Mouse (Mus musculus) stomach, postnatal 0 days (tissue): ENCODE measurements around the gene Slc35b1. TPM values are rescaled to one million over a fixed set of nuclear protein-coding genes. Genes with fewer than 3 reads are reported as not detected.
"Not testable (repeated sequence)": the region's sequence is repeated elsewhere in the genome, so short reads cannot be mapped to it uniquely, and the experiment has no call there.

Experiments
- ATAC-seq: fragments of 200-750 bp; cut with Nextera tagmentation; 2 replicates; pipeline ENCODE4 v1.8.0; 2017; ENCODE audit not compliant: low FRiP score, low TSS enrichment
- DNase-seq: peaks from one replicate; pipeline ENCODE4 v3.0.0-alpha.2; 2016; ENCODE audit warnings: low spot score
- H3K27ac ChIP-seq: fragments of 300-500 bp; sonication (generic); replicated peaks from 2 replicates; pipeline ENCODE4 v1.5.1; 2014; ENCODE audit warnings: mild to moderate bottlenecking, control low read depth
- H3K27me3 ChIP-seq: fragments of 300-500 bp; sonication (generic); 2 replicates; pipeline ENCODE4 v1.6.1; 2014; ENCODE audit warnings: low read length; ENCODE audit not compliant: control insufficient read depth, insufficient read depth
- H3K36me3 ChIP-seq: fragments of 300-500 bp; sonication (generic); 2 replicates; pipeline ENCODE4 v1.6.1; 2014; ENCODE audit warnings: low read length, mixed read lengths; ENCODE audit not compliant: control insufficient read depth, insufficient read depth
- H3K4me1 ChIP-seq: fragments of 300-500 bp; sonication (generic); replicated peaks from 2 replicates; pipeline ENCODE4 v1.6.1; 2014; ENCODE audit warnings: antibody characterized with exemption; ENCODE audit not compliant: control insufficient read depth, insufficient read depth
- H3K4me2 ChIP-seq: fragments of 300-500 bp; sonication (generic); replicated peaks from 2 replicates; pipeline ENCODE4 v1.6.1; 2014; ENCODE audit warnings: low read depth, mild to moderate bottlenecking, control low read depth, moderate library complexity
- H3K4me3 ChIP-seq: fragments of 300-500 bp; sonication (generic); 2 replicates; pipeline ENCODE4 v1.5.1; 2014; ENCODE audit warnings: low read depth, low read length, control low read depth
- H3K9ac ChIP-seq: fragments of 300-500 bp; sonication (generic); 2 replicates; pipeline ENCODE4 v1.6.1; 2014; ENCODE audit warnings: mild to moderate bottlenecking, low read length, control low read depth, mixed read lengths
- H3K9me3 ChIP-seq: fragments of 300-500 bp; sonication (generic); 2 replicates; pipeline ENCODE4 v1.6.1; 2016; ENCODE audit warnings: low read length; ENCODE audit not compliant: control insufficient read depth
- CTCF ChIP-seq: IDR thresholded peaks from 2 replicates; pipeline ENCODE4 v1.5.1; 2016; ENCODE audit warnings: antibody characterized with exemption, low read depth, mild to moderate bottlenecking, moderate library complexity
- EP300 ChIP-seq: optimal IDR thresholded peaks from 2 replicates; pipeline ENCODE3; 2016; ENCODE audit warnings: antibody characterized with exemption
- WGBS: fragments of 180-500 bp; shearing (Covaris S2); extraction: QIAGEN DNeasy Blood & Tissue Kit; methylation state at CpG from one replicate; pipeline ENCODE4 v1.1.7; 2014; 5-methylcytosine and 5-hydroxymethylcytosine counted together
- polyA plus RNA-seq: library from polyadenylated mRNA; unstranded; fragments of >200 nt; fragmentation: Nextera tagmentation; extraction: Ambion mirVana; gene quantifications from 2 replicates; pipeline ENCODE4 v1.2.1, GENCODE M21; 2015

Slc35b1 gene
- polyA plus RNA-seq, 1 experiment from 2014 or later, result 110 TPM

DNA sequence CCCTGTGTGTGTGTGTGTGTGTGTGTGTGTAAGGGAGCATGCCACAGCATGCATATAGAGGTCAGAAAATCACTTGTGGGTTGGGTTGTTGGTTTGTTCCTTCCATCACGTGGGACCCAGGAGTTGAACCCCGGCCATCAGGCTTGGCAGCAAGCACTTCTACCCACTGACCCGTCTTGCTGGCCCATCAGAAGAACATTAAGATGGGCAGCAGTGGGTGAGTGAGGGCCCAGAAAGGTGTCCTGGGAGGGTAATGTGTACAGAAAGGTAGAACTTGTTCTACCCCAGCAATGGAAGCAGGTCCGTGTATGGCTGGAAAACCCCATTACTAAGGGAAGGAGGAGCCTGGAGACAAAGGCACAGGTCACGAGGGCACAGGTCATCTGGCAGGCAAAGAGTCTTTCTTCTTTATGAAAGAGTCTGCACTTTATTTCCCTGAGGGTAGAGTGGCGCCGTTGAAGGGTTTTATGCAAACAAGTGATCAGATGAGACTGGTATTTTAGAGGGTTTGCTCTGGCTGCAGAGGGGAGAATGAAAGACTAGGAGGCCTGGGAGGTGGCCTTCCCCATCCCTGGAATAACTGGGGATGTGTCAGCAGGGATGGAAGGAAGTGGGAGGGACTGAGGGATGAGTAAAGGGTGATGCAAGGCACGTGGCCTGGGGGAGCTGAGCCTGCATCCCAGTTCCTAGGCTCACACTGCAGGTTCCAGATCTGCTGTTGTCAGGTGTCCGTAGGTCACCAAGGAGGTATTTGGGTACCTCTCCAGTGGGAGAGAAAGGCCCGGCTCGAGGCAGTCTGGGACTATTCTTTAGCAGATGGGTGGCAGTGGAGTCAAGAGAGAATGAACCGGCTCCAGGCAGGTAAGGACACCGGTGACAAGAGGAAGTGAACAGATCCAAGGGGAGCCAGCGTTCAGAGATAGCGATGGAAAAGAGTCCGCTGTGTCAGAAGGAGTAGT lies 19.2 kb downstream of the Slc35b1 start:
- ATAC-seq, result peak; percentile 51
- WGBS, result 68% methylated on average over 16 of the region's 16 CpGs
- DNase-seq, result no peak

DNA sequence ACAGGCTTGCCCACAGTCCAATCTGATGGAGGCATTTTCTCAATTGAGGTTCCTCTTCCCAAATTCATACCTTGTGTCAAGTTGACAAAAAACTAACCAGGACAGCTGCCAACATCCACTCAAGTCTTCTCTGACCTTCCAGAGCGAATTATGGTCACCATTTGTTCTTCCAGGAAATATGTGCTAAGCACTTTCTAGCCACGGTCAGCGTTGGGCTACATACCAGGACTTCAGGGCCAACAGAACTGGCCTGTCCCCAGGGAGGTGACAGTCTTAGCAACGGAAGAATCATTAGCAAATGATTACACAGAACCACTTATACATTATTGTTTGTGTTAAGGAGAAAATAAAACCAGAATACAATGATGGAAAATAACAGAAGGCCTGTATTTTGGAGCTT lies 21.3 kb downstream of the Slc35b1 start:
- Histone ChIP-seq H3K36me3 (no peaks in the 10 kb centered on the region), H3K4me3 (no peak overlapping the region), H3K4me1 (no peaks in the 10 kb centered on the region), H3K9me3 (no peaks in the 10 kb centered on the region), H3K27me3 (no peaks in the 10 kb centered on the region), H3K9ac (no peak overlapping the region), H3K4me2 (no peak overlapping the region), H3K27ac (no peak overlapping the region)
- DNase-seq (no peak), ATAC-seq (no peak)
- WGBS, result 64% methylated on average over 4 of the region's 4 CpGs
- TF ChIP-seq CTCF (no peak), EP300 (no peak)

More for the DNA sequence above, 19.2 kb downstream of the Slc35b1 start:
- Histone ChIP-seq H3K9ac (no peak overlapping the region), H3K27me3 (no peaks in the 10 kb centered on the region), H3K4me3 (no peak overlapping the region), H3K9me3 (no peaks in the 10 kb centered on the region), H3K36me3 (no peaks in the 10 kb centered on the region), H3K4me1 (no peaks in the 10 kb centered on the region), H3K4me2 (no peak overlapping the region), H3K27ac (peak overlapping the region; percentile 53)
- no peak for TF ChIP-seq EP300
- TF ChIP-seq CTCF, result no peak

DNA sequence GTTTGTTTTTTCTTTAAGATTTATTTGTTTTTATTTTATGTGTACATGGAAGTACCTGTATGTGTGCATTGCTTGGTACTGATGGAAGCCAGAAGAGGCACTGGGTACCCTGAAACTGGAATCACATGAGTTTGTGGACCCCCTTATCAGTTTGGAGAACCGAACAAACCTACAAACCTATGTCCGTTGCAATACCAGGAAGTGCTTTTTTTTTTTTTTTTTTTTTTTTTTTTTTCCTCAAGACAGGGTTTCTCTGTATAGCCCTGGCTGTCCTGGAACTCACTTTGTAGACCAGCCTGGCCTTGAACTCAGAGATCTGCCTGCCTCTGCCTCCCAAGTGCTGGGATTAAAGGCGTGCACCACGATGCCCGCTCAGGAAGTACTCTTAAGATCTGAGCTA lies 21.9 kb downstream of the Slc35b1 start:
- not testable (repeated sequence) for H3K36me3 ChIP-seq, H3K9ac ChIP-seq, H3K4me1 ChIP-seq, H3K4me2 ChIP-seq, ATAC-seq, H3K9me3 ChIP-seq, H3K27ac ChIP-seq, H3K4me3 ChIP-seq, H3K27me3 ChIP-seq, DNase-seq
- WGBS, result 87% methylated on average over 5 of the region's 5 CpGs

DNA sequence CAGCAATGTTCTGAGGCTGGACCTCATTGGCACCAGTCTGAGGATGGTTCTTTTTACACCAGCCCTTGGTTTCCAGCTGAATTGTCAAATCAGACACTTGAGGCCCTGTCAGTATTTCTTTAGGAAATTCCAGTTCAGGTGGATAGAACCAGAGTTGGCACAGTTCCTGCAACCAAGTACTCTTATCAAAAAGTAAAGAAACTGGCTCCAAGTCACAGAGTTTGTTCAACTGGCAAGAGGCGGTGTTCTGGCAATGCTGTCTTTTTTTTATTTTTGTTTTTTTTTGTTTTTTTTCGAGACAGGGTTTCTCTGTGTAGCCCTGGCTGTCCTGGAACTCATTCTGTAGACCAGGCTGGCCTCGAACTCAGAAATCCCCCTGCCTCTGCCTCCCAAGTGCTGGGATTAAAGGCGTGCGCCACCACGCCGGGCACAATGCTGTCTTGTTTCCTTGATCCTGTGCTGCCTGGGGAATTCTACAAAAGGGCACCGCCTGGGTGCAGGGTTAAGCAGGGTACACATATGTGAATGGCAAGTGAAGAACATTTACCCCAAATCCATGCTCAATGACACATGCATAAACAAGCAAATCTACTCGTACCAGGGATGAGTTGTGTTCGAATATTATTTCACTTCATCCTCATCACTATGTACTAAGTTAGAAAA lies 25.1 kb downstream of the Slc35b1 start:
- H3K27ac ChIP-seq, result no peak overlapping the region
- no peaks in the 10 kb centered on the region for H3K4me1 ChIP-seq
- TF ChIP-seq EP300 (no peak), CTCF (no peak)
- DNase-seq, result peak; percentile 52
- no peak overlapping the region for H3K4me2 ChIP-seq
- no peaks in the 10 kb centered on the region for H3K9me3 ChIP-seq
- no peak overlapping the region for H3K9ac ChIP-seq
- no peak for ATAC-seq
- no peaks in the 10 kb centered on the region for H3K27me3 ChIP-seq
- H3K4me3 ChIP-seq, result no peak overlapping the region
- no peaks in the 10 kb centered on the region for H3K36me3 ChIP-seq
- WGBS, result 58% methylated on average over 10 of the region's 10 CpGs

DNA sequence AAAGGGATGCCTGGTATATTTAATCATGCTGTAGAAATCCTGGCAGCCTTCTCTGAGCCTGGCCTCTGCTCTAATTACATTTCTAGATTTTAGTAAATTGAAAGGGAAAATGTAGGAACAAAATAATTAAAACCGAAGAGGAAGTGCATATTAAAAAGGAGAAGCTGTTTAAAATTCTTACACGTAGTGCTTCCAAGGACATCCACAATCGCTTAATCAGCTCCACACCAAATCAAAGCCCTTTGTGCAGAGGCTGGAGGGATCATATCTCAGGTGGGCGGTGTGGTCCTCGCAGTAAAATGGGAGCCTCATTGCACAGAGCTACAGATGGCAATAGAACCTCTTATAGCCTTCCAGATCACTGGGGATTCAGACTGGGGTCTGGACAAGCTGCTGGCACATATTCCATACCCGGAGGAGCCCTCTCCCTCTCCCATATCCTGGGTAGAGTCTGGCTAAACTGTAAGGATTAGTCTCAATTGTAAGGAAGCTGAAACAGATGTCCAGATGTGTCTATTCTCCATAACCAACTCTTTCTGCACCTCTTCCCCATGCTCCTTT lies 27.0 kb downstream of the Slc35b1 start:
- no peaks in the 10 kb centered on the region for H3K36me3 ChIP-seq
- H3K27me3 ChIP-seq, result no peaks in the 10 kb centered on the region
- WGBS, result 75% methylated on average over 6 of the region's 6 CpGs
- no peak overlapping the region for H3K4me3 ChIP-seq
- ATAC-seq (no peak), DNase-seq (no peak)
- H3K4me1 ChIP-seq, result peaks cover 3% of the 10 kb centered on the region; the same call in 1 of the 2 replicates
- no peaks in the 10 kb centered on the region for H3K9me3 ChIP-seq
- H3K4me2 ChIP-seq, result no peak overlapping the region
- no peak overlapping the region for H3K9ac ChIP-seq
- TF ChIP-seq EP300 (no peak), CTCF (no peak)
- no peak overlapping the region for H3K27ac ChIP-seq

DNA sequence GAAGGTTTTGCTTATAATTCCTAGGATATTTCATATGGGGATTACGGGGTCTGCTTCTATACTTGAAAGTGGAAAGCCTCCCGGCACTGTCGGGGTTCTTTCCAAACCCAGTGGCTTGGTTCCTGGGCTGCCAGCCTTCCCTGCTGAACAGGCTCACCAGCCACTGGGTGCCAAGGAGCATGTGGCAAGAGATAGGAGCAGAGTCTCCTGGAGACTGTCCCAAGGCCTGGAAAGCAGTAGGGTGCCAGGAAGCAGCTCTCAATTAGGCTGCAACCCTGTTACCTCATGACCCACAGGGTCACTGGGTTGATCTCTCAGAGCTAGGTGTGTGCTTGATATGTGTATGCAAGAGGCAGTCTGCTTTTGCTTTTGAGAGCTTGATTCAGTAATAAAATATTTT lies 28.1 kb downstream of the Slc35b1 start:
- Histone ChIP-seq H3K4me3 (no peak overlapping the region), H3K36me3 (no peaks in the 10 kb centered on the region), H3K27me3 (no peaks in the 10 kb centered on the region), H3K4me2 (no peak overlapping the region), H3K9ac (no peak overlapping the region), H3K27ac (no peak overlapping the region), H3K4me1 (peaks cover 3% of the 10 kb centered on the region; the same call in 1 of the 2 replicates), H3K9me3 (no peaks in the 10 kb centered on the region)
- no peak for DNase-seq
- ATAC-seq, result no peak
- TF ChIP-seq CTCF (no peak), EP300 (no peak)
- WGBS, result 68% methylated on average over 3 of the region's 3 CpGs
